Mouse (Mus musculus): ENCODE data around the gene Mrpl50.
"Not testable (repeated sequence)": the region's sequence is repeated elsewhere in the genome, so short reads cannot be mapped to it uniquely, and the experiment has no call there.

Gene Mrpl50

GRCm38 (mm10) chr4:49506386-49506785 lies 14.5 kb downstream of the Mrpl50 start, which contains the start of gene Baat:
Baat (minus strand) TSS chr4:49506557.
- no peak for DNase-seq

- no peak for DNase-seq
Observed at GRCm38 (mm10) chr4:49503563-49503962, 17.3 kb downstream of the Mrpl50 start.

- DNase-seq: not testable (repeated sequence)
Observed at GRCm38 (mm10) chr4:49485934-49486650, 34.8 kb downstream of the Mrpl50 start.

- DNase-seq: no peak
Observed at GRCm38 (mm10) chr4:49485442-49485841, 35.5 kb downstream of the Mrpl50 start.

- DNase-seq: peak; percentile 14
Observed at GRCm38 (mm10) chr4:49480896-49481295, 40.0 kb downstream of the Mrpl50 start.

GRCm38 (mm10) chr4:49480104-49480760 lies 40.7 kb downstream of the Mrpl50 start:
- DNase-seq: no peak

- not testable (repeated sequence) for DNase-seq
Observed at GRCm38 (mm10) chr4:49479035-49479434, 41.9 kb downstream of the Mrpl50 start.

GRCm38 (mm10) chr4:49478118-49478877 lies 42.6 kb downstream of the Mrpl50 start:
- peak; percentile 71 for DNase-seq

GRCm38 (mm10) chr4:49474583-49474982 lies 46.3 kb downstream of the Mrpl50 start:
- no peak for DNase-seq

GRCm38 (mm10) chr4:49473435-49474100 lies 47.3 kb downstream of the Mrpl50 start, which contains the start of gene Acnat1:
Acnat1 (minus strand) TSS chr4:49473912.
- DNase-seq: no peak

GRCm38 (mm10) chr4:49469435-49470151 lies 51.3 kb downstream of the Mrpl50 start:
- DNase-seq: no peak

GRCm38 (mm10) chr4:49467360-49467759 lies 53.5 kb downstream of the Mrpl50 start:
- no peak for DNase-seq

Measured in embryo, embryonic 11 days (tissue).